Mouse (Mus musculus) intestine, embryonic 14.5 days (tissue): Measurements from ENCODE around the gene Zc3h12c. TPM values are rescaled to one million over a fixed set of nuclear protein-coding genes. Genes with fewer than 3 reads are reported as not detected.

Experiments used
- ATAC-seq: fragments of 200-750 bp; cut with Nextera tagmentation; replicated peaks from 2 replicates; pipeline ENCODE4 v1.8.0; 2017; ENCODE audit warnings: low read depth, moderate number of reproducible peaks, moderate TSS enrichment, moderate library complexity; ENCODE audit not compliant: low FRiP score, low TSS enrichment
- DNase-seq: peaks from one replicate; pipeline ENCODE4 v3.0.0-alpha.2; 2018; ENCODE audit warnings: low spot score
- H3K27ac ChIP-seq: fragments of 300-500 bp; sonication (generic); 2 replicates; pipeline ENCODE4 v1.5.1; 2014; ENCODE audit warnings: low read depth, mild to moderate bottlenecking, control low read depth
- H3K27me3 ChIP-seq: fragments of 300-500 bp; sonication (generic); replicated peaks from 2 replicates; pipeline ENCODE4 v1.6.1; 2014; ENCODE audit warnings: low read length, control low read depth; ENCODE audit not compliant: control insufficient read depth, insufficient read depth
- H3K36me3 ChIP-seq: fragments of 300-500 bp; sonication (generic); 2 replicates; pipeline ENCODE4 v1.6.1; 2014; ENCODE audit warnings: low read length, control low read depth; ENCODE audit not compliant: control insufficient read depth, insufficient read depth
- H3K4me1 ChIP-seq: fragments of 300-500 bp; sonication (generic); replicated peaks from 2 replicates; pipeline ENCODE4 v1.6.1; 2014; ENCODE audit warnings: low read length, control low read depth, mixed read lengths; ENCODE audit not compliant: control insufficient read depth, insufficient read depth
- H3K4me2 ChIP-seq: fragments of 300-500 bp; sonication (generic); 2 replicates; pipeline ENCODE4 v1.6.1; 2014; ENCODE audit warnings: low read length
- H3K4me3 ChIP-seq: fragments of 300-500 bp; sonication (generic); 2 replicates; pipeline ENCODE4 v1.5.1; 2014; ENCODE audit warnings: low read depth, low read length, control low read depth, mixed read lengths
- H3K9ac ChIP-seq: fragments of 300-500 bp; sonication (generic); 2 replicates; pipeline ENCODE4 v1.6.1; 2014; ENCODE audit warnings: mild to moderate bottlenecking, low read length
- H3K9me3 ChIP-seq: fragments of 300-500 bp; sonication (generic); 2 replicates; pipeline ENCODE4 v1.6.1; 2016; ENCODE audit warnings: low read length, control low read depth; ENCODE audit not compliant: control insufficient read depth
- WGBS: fragments of 180-500 bp; shearing (Covaris S2); extraction: QIAGEN DNeasy Blood & Tissue Kit; methylation state at CpG from one replicate; pipeline ENCODE4 v1.1.7; 2014; 5-methylcytosine and 5-hydroxymethylcytosine counted together
- polyA plus RNA-seq: library from polyadenylated mRNA; unstranded; fragments of >200 nt; fragmentation: Nextera tagmentation; extraction: Ambion mirVana; gene quantifications from 2 replicates; pipeline ENCODE4 v1.2.1, GENCODE M21; 2014

The Zc3h12c gene
- polyA plus RNA-seq, 1 experiment from 2014 or later: 4.0 TPM

- H3K4me1 ChIP-seq: no peaks in the 10 kb centered on the region
- WGBS: 83% methylated on average over 2 of the region's 2 CpGs
- H3K27ac ChIP-seq: no peak overlapping the region
- no peak overlapping the region for H3K4me3 ChIP-seq
- no peak overlapping the region for H3K9ac ChIP-seq
- H3K4me2 ChIP-seq: no peak overlapping the region
- H3K9me3 ChIP-seq: no peaks in the 10 kb centered on the region
- DNase-seq (no peak), ATAC-seq (no peak)
- H3K27me3 ChIP-seq: no peaks in the 10 kb centered on the region
- no peaks in the 10 kb centered on the region for H3K36me3 ChIP-seq
Measured at GRCm38 (mm10) chr9:52132771-52133170, 35.6 kb downstream of the Zc3h12c start.

GRCm38 (mm10) chr9:52130348-52130747 lies 38.0 kb downstream of the Zc3h12c start:
- WGBS: 74% methylated on average over 4 of the region's 4 CpGs
- peaks cover 5% of the 10 kb centered on the region for H3K36me3 ChIP-seq
- ATAC-seq (no peak), DNase-seq (no peak)
- no peaks in the 10 kb centered on the region for H3K4me1 ChIP-seq
- H3K9ac ChIP-seq: no peak overlapping the region
- no peak overlapping the region for H3K4me2 ChIP-seq
- H3K27me3 ChIP-seq: no peaks in the 10 kb centered on the region
- no peak overlapping the region for H3K27ac ChIP-seq
- no peak overlapping the region for H3K4me3 ChIP-seq
- H3K9me3 ChIP-seq: no peaks in the 10 kb centered on the region

GRCm38 (mm10) chr9:52125225-52125624 lies 43.1 kb downstream of the Zc3h12c start:
- Histone ChIP-seq H3K4me1 (no peaks in the 10 kb centered on the region), H3K27me3 (no peaks in the 10 kb centered on the region), H3K36me3 (peaks cover 5% of the 10 kb centered on the region), H3K9me3 (no peaks in the 10 kb centered on the region), H3K27ac (no peak overlapping the region), H3K4me2 (no peak overlapping the region), H3K9ac (no peak overlapping the region), H3K4me3 (no peak overlapping the region)
- DNase-seq (no peak), ATAC-seq (no peak)
- WGBS: 91% methylated on average over 6 of the region's 6 CpGs

- Histone ChIP-seq H3K27me3 (no peaks in the 10 kb centered on the region), H3K4me1 (no peaks in the 10 kb centered on the region), H3K9me3 (no peaks in the 10 kb centered on the region), H3K27ac (no peak overlapping the region), H3K4me2 (no peak overlapping the region), H3K36me3 (peaks cover 44% of the 10 kb centered on the region), H3K9ac (no peak overlapping the region), H3K4me3 (no peak overlapping the region)
- DNase-seq (no peak), ATAC-seq (no peak)
- WGBS: 85% methylated on average over 4 of the region's 4 CpGs
Measured at GRCm38 (mm10) chr9:52119212-52119611, 49.2 kb downstream of the Zc3h12c start.

- Histone ChIP-seq H3K36me3 (peaks cover 38% of the 10 kb centered on the region), H3K4me2 (no peak overlapping the region), H3K27me3 (no peaks in the 10 kb centered on the region), H3K9ac (no peak overlapping the region), H3K9me3 (no peaks in the 10 kb centered on the region), H3K4me1 (no peaks in the 10 kb centered on the region), H3K4me3 (no peak overlapping the region), H3K27ac (no peak overlapping the region)
- ATAC-seq (no peak), DNase-seq (peak; percentile 29)
- whole genome bisulfite sequencing: 93% methylated on average over 5 of the region's 5 CpGs
Measured at GRCm38 (mm10) chr9:52113091-52113490, 55.3 kb downstream of the Zc3h12c start.

- Histone ChIP-seq H3K4me2 (no peak overlapping the region), H3K36me3 (peaks cover 20% of the 10 kb centered on the region), H3K27ac (no peak overlapping the region), H3K9me3 (no peaks in the 10 kb centered on the region), H3K27me3 (no peaks in the 10 kb centered on the region), H3K4me1 (no peaks in the 10 kb centered on the region), H3K4me3 (no peak overlapping the region), H3K9ac (no peak overlapping the region)
- 52% methylated on average over 3 of the region's 3 CpGs for WGBS
- DNase-seq (no peak), ATAC-seq (no peak)
Measured at GRCm38 (mm10) chr9:52110738-52111137, 57.6 kb downstream of the Zc3h12c start.

- no peaks in the 10 kb centered on the region for H3K4me1 ChIP-seq
- no peak overlapping the region for H3K4me2 ChIP-seq
- H3K27ac ChIP-seq: no peak overlapping the region
- ATAC-seq (no peak), DNase-seq (no peak)
- H3K9me3 ChIP-seq: no peaks in the 10 kb centered on the region
- no peak overlapping the region for H3K9ac ChIP-seq
- WGBS: 92% methylated on average over 3 of the region's 3 CpGs
- H3K27me3 ChIP-seq: no peaks in the 10 kb centered on the region
- H3K36me3 ChIP-seq: peaks cover 10% of the 10 kb centered on the region; the same call in 1 of the 2 replicates
- no peak overlapping the region for H3K4me3 ChIP-seq
Measured at GRCm38 (mm10) chr9:52107161-52107560, 61.2 kb downstream of the Zc3h12c start.

GRCm38 (mm10) chr9:52105423-52105822 lies 62.9 kb downstream of the Zc3h12c start:
- H3K36me3 ChIP-seq: no peaks in the 10 kb centered on the region
- ATAC-seq (no peak), DNase-seq (no peak)
- H3K4me2 ChIP-seq: no peak overlapping the region
- H3K27me3 ChIP-seq: 0 out of 2 replicates have a peak, but pooled peaks cover 2% of the 10 kb centered on the region
- WGBS: 85% methylated on average over 6 of the region's 6 CpGs
- H3K9me3 ChIP-seq: no peaks in the 10 kb centered on the region
- no peak overlapping the region for H3K4me3 ChIP-seq
- no peak overlapping the region for H3K27ac ChIP-seq
- H3K4me1 ChIP-seq: no peaks in the 10 kb centered on the region
- no peak overlapping the region for H3K9ac ChIP-seq

GRCm38 (mm10) chr9:52104225-52104615 lies 64.2 kb downstream of the Zc3h12c start:
- ATAC-seq (no peak), DNase-seq (no peak)
- Histone ChIP-seq H3K9me3 (no peaks in the 10 kb centered on the region), H3K27me3 (0 out of 2 replicates have a peak, but pooled peaks cover 3% of the 10 kb centered on the region), H3K4me3 (no peak overlapping the region), H3K36me3 (no peaks in the 10 kb centered on the region), H3K27ac (no peak overlapping the region), H3K4me2 (no peak overlapping the region), H3K4me1 (no peaks in the 10 kb centered on the region), H3K9ac (no peak overlapping the region)
- WGBS: 64% methylated on average over 8 of the region's 8 CpGs
